Mouse (Mus musculus) lung, postnatal 0 days (tissue): ENCODE results near the gene Gsdma.

Source experiments
- CTCF ChIP-seq: IDR thresholded peaks from 2 replicates; pipeline ENCODE4 v1.5.1; 2016; ENCODE audit warnings: antibody characterized with exemption, mild to moderate bottlenecking
- EP300 ChIP-seq: IDR thresholded peaks from 2 replicates; pipeline ENCODE4 v1.6.1; 2016; ENCODE audit warnings: antibody characterized with exemption, mild to moderate bottlenecking, control low read depth

- TF ChIP-seq CTCF, result no peak
- no peak for TF ChIP-seq EP300
Observed at GRCm38 (mm10) chr11:98697225-98697624, 33.1 kb downstream of the Gsdma start.
